Mouse (Mus musculus): Measurements from ENCODE around the gene Hoxa10.

- TF ChIP-seq CTCF (IDR thresholded peaks at IDR 0.05; ENCODE audit: low read depth) (no peak), EP300 (IDR thresholded peaks at IDR 0.05; ENCODE audit: low read depth) (no peak)
These were observed 54.8 kb downstream of the Hoxa10 start for GRCm38 (mm10) chr6:52185834-52186233.

All from liver, postnatal 0 days (tissue).